Mouse (Mus musculus) heart, postnatal 25 days (tissue): Measurements from ENCODE around the gene Tekt1. TPM values are rescaled to one million over a fixed set of nuclear protein-coding genes. Genes with fewer than 3 reads are reported as not detected.
"Not testable (repeated sequence)": the region's sequence is repeated elsewhere in the genome, so short reads cannot be mapped to it uniquely, and the experiment has no call there.

Experiments used
- DNase-seq: peaks from one replicate; pipeline ENCODE4 v3.0.0; 2022; ENCODE audit warnings: low spot score
- intact Hi-C: fragments of 180-260 bp; cut with DNase I; formaldehyde crosslinking; loops from one replicate; pipeline ENCODE4 v1.15.1; 2025
- total RNA-seq, 2 experiments: library from RNA; stranded (reverse); gene quantifications; 2 replicates each; pipeline ENCODE4 v1.2.3; 2021

Tekt1 gene
- total RNA-seq, 2 experiments from 2014 or later, result not detected

DNA sequence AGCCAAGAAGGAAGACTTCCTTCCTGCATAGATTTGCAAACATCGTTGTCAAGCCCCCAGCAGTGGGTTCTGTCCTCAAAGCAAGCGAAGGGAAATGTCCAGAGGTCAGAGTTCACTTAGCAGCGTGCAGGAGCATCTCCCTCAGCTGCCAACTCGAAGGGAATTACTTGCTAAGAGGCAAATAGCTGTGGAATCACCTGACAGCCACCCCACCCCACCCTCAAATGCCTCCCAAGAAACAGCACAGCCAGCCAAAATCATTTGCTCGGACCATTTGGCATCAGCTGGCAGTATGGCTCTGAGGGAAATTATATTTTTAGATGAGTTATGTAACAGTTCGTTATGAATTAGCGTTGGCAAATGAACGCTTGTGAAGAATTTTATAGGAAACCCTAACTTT lies 13.2 kb downstream of the Tekt1 start:
- intact Hi-C loops, result no loop called here
- no peak for DNase-seq

DNA sequence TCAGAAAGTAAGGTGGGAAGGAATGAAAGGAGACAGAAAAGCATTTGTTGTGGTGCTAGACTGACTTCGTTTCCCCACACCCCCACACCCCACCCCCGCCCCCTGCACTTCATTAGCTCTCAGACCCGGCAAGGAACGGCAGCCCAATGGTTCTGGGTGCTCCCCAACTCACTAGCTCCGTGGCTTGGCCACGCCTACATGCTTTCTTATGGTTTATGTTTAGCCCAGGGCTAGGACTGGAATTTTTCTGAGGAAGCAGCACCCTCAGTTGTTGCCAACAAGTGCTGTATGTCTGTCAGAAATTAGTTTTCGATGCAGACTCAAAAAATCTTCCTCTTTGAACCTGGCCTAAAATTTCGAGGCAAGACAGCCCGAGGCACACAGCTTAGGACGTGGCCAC lies 13.7 kb downstream of the Tekt1 start:
- intact Hi-C loops, result no loop called here

DNA sequence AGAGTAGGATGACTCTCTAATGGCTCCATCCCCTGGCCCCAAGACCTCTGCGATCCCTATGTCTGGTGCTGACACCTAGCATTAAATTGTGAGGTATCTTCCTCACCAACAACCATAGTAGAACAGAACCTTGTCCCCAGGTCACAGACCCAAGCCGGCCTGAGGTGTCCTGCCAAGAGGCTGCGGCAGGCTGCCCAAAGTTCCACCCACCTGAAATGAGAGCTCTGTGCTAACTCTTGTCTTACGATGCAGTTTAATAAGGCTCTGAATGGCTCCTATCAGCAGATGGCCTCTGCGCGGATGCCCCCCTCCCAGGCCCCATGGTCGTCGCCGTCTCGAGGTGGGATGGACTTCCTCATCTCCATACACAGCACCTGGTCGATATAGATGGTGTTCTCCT lies 17.8 kb downstream of the Tekt1 start:
- intact Hi-C loops, result loop anchor here (5.0 kb wide), 1 partner anchor 117 kb away; no protein-coding TSS in a partner anchor
- no peak for DNase-seq

More for the DNA sequence above, 13.7 kb downstream of the Tekt1 start:
- DNase-seq, result no peak

DNA sequence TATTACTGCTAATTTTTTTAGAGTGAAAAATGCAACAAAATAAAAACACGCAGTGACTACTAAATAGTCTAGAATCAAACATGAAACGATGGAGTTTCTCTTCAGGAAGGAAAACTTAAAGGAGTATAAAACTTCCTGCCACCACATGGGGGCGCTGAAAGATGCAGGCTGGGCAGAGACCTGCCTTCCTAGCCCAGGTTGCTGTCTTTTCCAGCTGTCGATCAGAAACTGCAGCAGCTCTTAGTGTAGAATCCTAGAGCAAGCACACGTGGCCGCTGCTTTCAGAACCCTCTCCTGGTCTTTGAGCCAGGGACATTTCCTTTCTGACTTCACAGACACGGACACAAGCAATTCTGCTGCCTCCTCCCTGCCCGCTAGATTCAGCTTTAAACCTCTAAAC lies 18.3 kb downstream of the Tekt1 start:
- no peak for DNase-seq
- intact Hi-C loops, result loop anchor here (2.0 to 5.0 kb wide), 2 partner anchors 117 to 221 kb away; no protein-coding TSS in a partner anchor

DNA sequence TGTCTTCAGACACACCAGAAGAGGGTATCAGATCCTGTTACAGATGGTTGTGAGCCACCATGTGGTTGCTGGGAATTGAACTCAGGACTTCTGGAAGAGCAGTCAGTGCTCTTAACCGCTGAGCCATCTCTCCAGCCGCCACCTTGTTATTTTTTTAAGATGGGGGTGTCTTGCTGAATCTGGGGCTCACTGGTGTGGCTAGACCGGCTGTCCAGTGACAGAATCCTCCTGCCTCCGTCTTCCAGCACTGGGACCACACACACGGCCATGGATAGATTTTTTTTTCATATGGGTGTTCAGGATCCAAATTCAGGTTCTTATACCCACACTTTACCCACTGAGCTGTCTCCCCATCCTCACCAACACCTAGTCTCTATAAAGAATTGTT lies 19.0 kb downstream of the Tekt1 start:
- intact Hi-C loops, result loop anchor here (2.0 to 5.0 kb wide), 2 partner anchors 116 to 222 kb away; no protein-coding TSS in a partner anchor
- DNase-seq, result not testable (repeated sequence)

DNA sequence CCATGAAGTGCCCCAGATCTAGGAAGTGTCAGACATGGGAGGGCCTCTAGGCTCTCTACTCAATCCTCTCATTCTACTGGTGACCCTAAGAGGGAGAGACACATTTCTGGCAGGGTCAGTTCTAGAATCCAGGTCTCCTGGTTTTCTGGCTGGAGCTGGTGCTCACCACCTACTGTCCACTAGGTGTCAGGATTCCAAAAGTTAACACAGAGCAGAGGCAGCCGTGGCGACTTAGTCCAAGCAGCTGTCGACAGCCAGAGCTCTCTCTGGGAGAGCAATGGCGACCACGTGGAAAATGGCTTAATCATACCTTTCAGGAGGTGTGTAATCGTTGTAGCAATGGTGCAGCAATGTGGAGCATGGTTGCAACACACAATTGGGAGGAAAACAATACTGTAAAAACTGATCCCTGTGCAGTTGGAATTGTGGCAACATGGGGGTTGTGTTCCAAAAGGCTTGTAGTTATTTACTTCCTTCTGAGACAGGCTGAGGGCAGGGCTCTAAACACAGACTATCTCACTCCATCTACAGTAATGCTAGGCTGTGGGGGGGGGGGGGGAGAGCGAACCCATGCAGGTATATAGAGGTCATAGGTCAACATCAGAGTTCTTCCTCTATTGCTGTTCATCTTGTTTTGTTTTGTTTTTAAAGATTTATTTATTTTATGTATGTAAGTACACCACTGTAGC lies 19.5 kb downstream of the Tekt1 start:
- no peak for DNase-seq
- intact Hi-C loops, result loop anchor here (2.0 to 5.0 kb wide), 2 partner anchors 115 to 222 kb away; no protein-coding TSS in a partner anchor

DNA sequence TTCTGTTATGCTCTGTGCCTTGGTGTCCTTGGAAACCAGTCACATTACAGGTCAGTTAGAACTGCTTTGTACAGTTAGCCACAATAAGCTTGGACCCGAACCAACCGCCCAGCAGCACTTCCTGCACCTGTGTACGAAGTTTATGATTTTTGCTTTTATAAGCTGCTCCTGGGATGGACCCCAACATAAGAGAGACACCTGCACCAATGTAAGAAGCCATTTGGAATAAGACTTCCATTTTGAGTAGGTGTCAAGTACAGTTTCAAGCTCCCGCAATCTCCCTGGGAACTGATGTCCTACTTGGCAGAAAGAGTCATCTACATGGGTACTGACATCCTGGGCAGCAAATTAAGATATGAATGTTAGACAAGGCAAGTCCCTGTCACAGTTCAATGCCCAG lies 22.5 kb downstream of the Tekt1 start:
- DNase-seq, result no peak
- intact Hi-C loops, result loop anchor here (5.0 kb wide), 1 partner anchor 112 kb away; no protein-coding TSS in a partner anchor

DNA sequence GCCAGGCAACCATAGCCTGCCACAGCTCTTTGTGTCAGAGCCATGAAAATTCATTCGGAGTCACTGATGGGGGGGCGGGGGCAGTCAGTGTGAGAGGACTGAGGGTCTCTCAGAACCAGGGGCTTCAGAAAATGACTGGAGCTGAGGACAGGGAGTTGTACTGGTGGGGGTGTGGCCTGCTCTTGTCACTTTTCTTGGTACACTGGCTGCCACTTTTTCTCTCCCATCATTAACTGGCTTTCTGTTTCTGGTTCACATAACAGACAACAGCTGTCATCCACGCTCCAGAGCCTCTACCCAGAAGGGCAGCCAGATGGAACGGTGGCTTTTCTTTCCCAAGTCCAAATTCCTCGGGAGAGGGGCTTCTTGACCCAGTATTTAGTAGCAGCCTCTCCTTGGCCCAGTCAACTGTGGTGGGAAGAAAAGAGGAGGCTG lies 23.8 kb downstream of the Tekt1 start:
- intact Hi-C loops, result no loop called here
- DNase-seq, result no peak

DNA sequence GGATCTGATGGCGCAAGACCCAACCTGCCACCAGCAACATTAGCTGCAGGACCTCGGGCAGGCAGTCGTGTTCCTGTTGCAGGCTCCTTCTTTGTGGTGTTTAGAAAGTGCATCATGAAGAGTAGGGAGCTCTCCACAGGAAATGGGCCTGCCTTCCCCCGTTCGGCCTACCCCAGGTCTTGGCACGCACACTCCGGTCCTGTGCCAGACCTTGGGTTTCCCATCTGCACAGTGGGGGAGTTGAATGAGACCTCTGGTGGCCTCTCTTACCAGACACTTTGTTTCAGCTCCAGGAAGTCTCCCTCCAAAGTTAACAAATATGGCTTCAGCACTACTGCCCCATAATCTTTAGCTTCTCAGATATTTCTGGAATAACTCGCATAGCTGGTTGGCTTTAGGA lies 25.5 kb downstream of the Tekt1 start:
- intact Hi-C loops, result no loop called here

DNA sequence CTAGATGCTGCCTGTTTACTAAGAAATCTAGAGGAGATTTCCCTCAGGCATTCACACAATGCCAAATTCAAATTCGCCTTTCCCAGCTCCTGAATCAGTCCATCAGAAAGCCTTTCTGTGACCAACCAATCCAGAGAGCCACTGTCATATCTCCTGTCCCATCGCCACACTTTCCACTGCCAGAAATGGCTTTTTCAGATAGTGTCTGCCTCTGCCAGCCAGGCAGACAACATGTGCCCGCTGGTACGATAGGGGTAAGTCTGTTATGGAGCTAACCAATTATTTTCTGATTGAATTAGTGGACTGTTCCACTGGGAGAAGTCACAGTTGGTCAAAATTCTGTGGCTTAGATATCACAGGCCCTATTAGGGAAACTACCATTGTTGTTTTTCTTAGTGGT lies 27.6 kb downstream of the Tekt1 start:
- intact Hi-C loops, result no loop called here
- no peak for DNase-seq

More for the DNA sequence above, 25.5 kb downstream of the Tekt1 start:
- no peak for DNase-seq

DNA sequence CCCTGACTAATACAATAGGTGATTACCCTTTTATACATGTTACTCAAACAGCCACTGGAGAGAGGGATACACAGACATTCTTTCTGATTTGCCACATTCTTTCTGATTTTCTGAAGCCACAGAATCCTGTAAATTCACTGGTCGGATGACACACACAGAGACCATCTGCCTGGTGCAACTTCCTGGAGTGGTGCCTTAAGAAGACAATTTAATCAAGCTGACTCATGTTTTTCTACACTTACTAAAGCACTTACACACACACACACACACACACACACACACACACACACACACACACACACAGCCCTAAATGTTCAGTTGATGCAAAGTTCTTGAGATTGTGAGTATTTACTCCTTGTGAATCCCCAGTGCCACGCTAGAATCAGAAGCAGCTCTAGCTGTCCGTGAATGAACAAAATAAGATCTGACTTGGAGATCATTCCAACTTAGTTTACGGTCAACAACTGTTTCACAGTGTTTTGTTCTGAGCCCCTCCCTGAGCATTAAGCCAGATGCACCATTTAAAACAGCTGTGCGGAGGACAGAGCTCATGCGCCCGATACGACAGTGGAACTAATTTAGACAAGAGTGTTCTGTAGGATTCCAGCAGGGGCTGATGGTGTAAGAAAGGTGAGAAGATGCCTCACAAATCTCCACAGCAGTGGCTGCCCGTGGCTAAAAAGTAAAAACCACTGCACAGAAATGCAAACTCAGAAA lies 29.1 kb downstream of the Tekt1 start:
- intact Hi-C loops, result no loop called here
- DNase-seq, result no peak

DNA sequence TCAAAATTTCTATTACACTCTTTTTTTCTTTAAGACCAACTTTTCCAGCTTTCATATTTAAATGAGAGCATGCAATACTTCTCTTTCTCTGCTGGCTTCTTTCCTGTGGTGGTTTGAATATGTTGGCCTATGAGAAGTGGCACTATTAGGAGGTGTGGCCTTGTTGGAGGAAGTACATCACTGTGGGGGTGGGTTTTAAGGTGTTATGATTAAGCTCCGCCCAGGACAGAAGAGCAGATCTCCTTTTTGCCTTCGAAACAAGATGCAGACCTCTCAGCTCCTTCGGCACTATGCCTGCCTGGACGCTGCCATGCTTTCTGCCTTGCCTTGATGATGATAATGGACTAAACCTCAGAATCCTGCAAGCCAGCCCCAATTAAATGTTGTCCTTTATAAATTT lies 36.5 kb downstream of the Tekt1 start:
- intact Hi-C loops, result no loop called here
- DNase-seq, result no peak

DNA sequence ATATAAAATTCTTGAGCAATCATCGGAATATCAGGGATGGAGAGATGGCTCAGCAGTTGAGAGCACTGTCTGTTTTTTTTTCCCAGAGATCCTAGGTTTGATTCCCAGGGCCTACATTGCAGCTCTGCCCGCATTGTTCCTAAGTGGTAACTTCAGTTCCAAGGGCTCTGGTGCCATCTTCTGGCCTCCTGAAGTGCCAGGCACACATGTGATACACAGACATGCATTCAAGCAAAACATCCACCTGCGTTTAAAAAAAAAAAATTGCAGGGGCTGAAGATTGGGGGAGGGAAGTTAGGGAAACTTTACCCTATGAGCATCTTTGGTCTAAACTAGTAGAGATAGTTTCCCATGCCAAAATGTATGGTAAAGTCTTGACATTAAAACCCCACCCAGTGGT lies 37.8 kb downstream of the Tekt1 start:
- no peak for DNase-seq
- intact Hi-C loops, result loop anchor here (5.0 kb wide), 1 partner anchor 97 kb away; no protein-coding TSS in a partner anchor

DNA sequence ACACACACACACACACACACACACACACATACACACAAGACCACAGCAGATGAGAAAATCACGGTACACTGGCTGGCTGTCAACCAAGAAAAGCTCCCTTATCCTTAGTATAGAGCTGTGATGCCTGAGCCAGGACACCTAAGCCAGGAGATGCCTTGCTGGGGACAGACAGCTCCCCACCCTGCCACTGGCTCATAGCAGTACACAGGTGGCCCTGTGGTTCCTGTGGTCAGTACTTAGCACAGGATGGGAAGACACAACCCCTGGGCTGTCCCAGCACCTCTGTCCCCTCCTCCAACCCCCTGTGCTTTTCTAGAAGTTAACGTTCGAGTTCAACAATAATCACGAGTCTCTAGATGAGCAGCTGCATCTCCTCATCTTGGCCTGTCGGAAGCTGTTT lies 44.2 kb downstream of the Tekt1 start:
- DNase-seq, result no peak
- intact Hi-C loops, result no loop called here

DNA sequence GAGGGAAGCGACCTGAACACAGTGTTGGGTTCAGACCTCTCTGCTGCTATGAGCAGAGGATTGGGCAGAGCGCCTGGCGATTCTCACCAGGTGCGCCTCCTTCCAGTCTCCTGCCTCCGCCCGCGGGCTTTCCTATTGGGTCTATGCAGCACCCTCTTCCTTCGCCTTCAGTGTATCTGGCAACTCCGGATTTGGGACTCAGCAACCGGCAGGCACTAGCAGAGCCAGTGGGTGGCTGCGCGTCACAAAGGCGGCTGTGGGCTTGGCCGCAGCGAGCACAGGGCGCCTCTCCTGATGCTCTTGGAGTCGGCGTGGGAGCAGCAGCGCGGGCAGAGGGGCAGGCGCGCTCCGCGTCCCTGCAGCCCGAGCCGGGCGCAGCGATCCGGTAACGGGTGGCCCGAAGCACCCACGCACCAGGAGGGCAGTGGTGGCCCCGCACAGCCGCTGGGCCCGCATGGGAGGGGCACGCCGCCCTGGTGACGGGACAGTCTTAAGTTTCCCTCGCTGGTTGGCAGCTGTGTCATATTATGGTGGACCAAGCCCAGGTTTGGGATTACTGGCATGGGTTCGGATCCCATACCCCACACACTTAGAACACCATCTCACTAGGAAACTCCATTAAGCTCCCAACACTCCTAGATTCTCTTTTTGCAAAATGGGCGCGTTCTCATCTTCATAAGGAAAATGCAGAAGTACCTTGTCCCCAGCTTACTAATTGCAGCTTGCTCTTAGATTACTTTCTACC lies 47.9 kb downstream of the Tekt1 start, which contains the start of gene Fbxo39:
TSS of gene Fbxo39 (plus strand) at position 294 of the 745 bp plus-strand sequence.
- intact Hi-C loops, result no loop called here
- DNase-seq, result no peak

DNA sequence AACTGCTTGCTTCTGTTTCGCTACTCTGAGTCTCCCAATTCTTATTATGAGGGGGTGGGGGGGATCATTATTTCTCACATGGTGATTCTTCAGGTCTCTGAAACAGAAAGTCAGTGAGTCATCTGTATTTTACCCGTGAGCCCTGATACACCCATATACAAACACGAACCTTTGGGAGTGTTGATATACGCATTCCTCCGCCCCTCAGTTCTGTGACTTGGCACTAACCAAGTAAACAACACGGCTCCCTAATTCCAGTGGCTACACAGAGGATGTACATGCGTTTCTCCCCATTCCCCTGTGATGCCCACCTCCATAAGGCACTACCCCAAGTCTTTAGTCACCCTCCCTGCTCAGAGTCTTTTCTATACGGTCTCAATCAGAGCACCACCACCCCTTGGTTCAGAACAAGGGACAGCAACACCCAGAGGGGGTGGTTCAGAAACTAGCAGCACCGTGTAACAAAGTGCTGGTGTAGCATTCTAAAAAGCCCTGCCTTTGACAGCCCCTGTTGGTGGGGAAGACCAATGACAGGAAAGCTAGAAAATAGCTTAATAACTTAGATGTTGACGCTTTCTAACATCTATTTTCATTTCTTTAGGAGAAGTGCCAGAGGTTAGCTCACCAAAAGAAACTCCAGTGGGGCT lies 50.8 kb downstream of the Tekt1 start:
- no peak for DNase-seq
- intact Hi-C loops, result no loop called here

DNA sequence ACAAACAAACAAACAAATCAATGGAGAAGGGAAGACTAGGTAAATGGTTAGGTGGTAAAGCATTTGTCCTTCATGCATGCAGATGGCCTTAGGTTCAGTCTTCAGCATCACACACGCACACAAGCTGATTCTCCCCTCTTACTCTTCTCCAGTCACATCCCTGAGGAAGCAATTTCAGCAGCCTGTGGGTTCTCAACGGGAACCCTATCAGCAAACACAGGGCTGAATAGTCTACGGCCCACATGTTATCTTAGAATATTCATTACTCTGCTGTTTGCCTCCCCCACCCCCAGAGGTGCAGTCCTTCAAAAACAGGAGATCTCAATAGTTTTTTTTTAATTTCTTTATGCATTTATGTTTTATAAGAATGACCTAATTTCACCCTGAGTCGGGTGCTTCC lies 51.8 kb downstream of the Tekt1 start:
- intact Hi-C loops, result no loop called here
- no peak for DNase-seq

DNA sequence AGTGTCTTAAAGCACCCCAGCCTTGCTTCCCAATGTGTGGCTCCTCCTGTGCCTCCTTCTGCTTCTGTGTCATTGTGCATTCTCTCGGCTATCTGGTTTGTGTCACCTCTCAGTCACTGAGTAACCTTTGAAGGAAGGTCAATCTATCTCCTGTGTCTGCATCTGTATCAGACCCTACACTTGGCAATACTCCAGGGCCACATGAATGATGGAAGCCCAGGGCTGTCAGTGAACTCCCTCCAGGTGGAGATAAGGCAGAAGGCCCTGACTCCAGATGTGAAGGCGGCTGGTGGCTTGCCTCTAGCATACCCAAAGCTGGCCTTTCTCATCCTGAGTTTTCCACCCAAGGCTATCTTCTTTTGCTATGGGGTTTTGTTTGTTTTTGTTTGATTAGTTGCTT lies 53.3 kb downstream of the Tekt1 start:
- intact Hi-C loops, result no loop called here
- DNase-seq, result no peak

DNA sequence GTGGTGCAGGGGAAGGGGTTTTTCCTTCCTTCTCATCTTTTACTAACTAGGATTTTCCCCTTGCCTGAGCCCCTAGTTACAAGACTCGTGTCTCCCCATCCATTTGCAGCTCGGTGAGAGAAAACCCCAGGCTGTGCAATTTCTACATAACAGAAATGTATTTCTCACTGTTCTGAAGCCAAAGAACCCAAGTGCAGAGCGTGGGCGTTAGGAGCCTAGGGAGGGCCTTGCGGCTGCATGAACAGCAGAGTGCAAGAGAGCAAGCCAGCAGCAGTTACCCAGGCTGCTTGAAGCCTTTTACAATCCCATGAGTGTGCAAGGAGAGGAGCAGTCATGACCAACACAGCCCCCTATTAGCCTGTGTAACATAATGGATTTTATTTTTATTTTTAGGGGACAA lies 54.8 kb downstream of the Tekt1 start:
- no peak for DNase-seq
- intact Hi-C loops, result no loop called here

DNA sequence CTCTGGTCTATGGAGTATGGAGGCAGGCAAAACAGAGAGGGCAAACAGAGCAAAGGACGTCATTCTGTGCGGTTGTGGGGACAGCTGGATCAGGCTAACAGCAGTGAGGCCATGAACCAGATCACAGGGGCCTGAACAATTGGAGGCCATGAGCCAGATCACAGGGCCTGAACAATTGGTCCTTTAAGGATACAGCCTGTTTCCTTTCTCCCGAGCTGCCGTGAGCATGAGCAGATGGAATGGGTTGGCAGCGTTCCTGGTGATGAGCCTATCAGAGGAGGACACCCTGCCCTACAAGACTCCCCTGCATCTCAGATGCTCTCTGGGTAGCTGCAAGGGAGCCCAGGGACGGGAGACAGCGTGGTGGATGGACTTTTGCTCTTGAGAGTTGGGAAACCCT lies 60.0 kb downstream of the Tekt1 start:
- intact Hi-C loops, result no loop called here
- DNase-seq, result peak; percentile 42
